Mouse (Mus musculus) R1 (cell line): ENCODE results near the gene Gtf3c1.

Experiments used
- DNase-seq: peaks from one replicate; pipeline ENCODE4 v3.0.0-alpha.2; 2018; ENCODE audit warnings: low read depth, low spot score

Gtf3c1 gene

DNA sequence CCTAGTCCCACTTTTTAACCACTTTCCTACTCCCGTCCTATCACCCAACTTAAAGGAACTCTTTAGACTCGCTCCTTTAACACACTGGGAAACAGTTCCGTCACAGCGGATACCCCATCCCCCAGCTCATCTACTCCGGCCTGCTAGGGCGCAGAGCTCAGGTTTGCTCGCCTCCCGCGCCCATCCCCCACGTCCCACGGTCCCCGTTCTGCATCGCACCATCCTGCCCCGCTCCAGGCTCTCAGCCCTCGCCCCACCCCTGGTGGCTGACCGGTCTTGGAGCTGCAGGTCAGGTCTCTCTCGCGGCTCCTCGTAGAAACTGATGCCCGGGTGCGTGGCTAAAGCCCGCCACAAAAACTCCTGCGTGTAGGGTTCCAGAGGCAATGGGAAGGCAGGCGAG lies 394 bp downstream of the Gtf3c1 start:
- DNase-seq, result no peak

DNA sequence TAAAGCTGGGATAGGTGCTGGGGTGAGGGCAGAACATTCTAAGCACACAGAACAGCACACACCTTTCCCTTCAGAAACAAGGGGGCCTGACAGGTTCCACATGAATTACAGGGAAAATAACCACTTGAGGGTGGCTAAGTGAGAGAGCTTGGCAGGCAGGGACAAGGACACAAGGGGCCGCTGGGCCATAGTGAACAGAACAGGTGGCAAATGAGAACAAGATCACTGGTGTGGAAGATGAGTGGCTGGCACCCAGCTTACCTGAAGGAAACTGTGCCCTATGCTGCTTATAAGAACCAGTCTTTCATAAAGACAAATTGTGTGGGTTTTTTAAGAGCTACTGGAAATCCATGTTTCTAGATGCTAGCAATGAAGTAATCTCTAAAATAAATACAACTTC lies 4.8 kb downstream of the Gtf3c1 start:
- DNase-seq, result no peak

DNA sequence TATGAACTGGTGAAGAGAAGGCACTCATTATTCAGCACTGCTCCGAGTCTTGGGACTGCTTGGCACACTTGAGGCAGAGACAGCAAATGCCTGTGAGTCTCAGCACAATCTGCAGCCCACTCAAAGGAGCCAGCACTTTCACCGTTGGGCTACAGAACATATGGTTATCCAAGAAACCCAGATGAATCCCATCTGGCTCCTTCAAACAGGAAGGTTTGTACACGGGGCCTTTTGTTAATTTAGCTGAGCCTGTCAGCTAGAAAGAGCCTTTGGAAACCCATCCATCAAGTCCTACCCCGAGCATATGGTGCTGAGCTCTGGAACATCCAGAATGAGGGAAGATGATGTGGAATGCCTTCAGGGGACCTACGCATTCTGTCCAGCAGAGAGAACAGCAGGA lies 13.5 kb downstream of the Gtf3c1 start:
- no peak for DNase-seq

DNA sequence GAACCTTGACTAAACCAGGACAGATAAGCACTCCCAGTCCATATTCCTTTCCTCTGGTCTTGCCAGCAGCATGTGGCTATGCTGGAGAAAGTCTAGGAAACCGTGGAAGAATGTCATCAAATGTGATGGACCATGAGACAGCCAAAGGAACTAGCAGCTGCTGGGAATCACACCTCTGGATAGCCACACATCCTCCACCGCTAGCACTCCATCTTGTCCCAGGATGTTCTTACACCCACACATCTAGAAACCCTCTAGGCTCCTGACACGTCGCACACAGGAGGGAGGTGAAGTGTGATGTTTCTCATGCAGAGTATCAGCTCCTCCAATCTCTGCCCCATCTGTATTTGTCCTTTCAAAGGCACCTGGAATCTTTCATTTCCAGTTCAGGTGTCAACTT lies 17.1 kb downstream of the Gtf3c1 start:
- DNase-seq, result no peak

DNA sequence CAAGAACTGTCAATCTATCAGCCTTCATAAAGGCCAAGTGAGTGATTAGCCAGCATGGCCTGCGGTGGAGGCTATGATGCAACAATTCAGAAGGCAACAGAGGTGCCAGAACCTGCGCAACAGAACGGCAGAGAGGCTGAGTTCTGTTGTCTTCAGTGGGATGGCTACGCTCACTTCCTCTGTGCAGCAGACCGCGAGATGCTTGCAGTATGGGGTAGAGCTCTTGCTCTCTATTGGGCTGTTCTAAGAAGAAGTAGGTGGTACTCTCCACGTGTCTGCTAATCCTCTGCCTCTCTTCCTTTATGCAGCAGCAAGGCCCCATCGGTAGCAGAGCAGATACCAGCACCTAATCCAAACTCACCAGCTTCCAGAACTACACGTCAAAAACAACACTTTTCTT lies 27.6 kb downstream of the Gtf3c1 start:
- DNase-seq, result no peak

DNA sequence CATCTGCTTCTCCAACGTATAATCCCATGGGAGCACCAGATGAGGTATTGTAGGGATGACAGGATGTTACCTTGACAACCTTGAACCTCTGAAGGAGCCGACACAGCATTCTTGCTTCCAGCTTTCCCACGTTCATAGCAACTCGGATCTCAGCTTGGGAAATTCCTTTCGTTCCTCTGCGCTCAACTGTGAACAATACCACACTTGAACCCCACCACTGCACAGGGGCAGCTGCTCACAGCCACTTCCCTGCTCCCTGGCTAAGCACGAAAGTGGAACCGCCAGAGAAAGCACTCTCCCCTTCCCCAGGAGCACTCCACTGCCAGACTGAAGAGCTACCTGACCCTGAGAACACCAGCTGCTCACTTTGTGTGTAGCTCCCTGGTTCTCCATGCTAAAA lies 28.8 kb downstream of the Gtf3c1 start:
- peak; percentile 15 for DNase-seq

DNA sequence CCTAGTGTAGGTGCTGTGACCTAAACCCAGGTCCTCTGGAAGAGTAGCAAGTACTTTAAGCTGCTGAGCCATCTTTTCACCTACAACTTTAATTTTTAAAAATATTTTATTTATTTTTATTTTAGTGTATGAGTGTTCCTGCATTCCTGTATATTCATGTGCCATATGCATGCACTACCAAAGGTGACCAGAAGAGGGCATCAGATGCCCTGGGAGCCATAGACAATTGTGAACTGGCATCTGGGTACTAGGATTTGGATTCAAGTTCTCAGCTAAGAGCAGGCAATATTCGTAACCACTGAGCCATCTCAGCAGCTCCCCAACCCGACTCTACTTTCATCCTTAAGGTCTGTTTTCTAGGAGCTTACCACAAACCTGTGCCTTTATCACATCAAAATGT lies 32.7 kb downstream of the Gtf3c1 start:
- peak; percentile 51 for DNase-seq

DNA sequence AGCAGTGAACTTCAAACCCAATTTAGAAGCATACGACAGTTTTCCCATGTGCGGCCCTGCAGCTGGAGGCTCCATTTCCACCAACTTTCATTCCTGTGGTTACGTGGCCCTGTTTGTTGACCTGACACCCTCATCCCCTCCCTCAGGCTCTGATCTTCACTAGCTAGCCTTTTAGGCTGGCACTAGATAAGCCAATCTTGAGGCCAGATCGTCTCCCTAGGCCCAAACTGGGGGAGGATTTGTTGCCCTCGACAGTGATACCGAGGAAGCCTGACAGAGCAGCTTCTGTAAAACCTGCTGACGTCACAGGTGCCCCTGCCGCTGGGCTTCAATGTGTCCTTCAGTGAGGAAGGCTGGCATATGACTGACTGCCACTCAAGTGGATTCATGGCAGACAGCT lies 36.2 kb downstream of the Gtf3c1 start:
- DNase-seq, result no peak

DNA sequence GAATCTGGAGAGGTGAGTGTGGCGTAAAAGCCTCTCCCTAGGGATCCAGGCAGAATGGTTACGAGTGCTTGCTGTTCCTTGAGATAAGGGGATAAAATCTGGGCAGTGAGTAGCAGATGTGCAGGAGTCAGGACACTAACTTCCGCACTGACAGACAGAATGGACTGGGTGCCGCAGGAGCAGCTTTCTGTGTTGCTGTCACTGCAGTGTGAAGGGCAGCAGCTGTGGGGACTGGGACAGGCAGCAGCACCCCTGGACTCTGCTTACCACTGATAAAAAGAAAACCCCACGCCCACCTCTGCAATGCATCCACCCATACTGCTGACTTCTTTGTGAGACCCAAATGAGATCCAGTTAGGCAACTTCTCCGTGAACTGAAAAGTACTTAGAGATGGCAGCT lies 36.7 kb downstream of the Gtf3c1 start:
- DNase-seq, result no peak

DNA sequence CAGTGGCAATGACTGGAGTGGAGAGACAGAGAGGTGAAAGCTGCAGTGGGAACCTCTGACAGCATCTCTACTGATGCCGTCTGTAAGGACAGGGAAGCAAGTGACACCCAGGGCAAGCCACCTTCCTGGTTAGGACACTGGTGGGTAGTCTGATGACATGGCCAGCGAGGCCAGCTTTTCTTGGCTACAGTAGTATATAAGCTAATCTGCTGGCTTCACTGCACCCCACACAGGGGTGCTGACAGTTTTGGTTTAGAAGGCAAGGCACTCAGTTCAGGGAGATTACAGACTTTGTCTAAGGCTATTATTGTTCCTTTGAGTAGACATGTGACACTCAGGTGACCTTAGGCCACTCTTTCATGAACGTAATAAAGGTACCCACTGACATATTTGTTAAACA lies 43.9 kb downstream of the Gtf3c1 start:
- DNase-seq, result no peak

DNA sequence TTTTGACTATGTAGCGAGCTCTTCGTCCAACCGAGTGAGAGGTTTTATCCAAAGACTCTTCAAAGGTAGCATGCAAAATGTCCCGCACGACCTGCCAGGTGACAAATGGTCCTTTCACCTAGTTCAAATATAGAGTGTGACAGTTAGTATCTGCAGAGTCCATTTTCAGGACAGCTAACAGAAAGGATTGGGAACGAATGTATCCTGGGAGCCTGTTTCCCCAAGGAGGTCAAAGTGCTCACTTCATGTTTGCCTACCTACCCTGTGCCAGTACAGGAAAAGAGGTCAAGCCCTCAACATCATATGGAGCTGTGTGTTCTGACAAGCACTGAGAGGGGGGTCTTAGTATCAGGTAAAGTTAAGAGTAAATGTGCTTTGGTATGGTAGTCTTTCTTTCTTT lies 50.1 kb downstream of the Gtf3c1 start:
- DNase-seq, result no peak

DNA sequence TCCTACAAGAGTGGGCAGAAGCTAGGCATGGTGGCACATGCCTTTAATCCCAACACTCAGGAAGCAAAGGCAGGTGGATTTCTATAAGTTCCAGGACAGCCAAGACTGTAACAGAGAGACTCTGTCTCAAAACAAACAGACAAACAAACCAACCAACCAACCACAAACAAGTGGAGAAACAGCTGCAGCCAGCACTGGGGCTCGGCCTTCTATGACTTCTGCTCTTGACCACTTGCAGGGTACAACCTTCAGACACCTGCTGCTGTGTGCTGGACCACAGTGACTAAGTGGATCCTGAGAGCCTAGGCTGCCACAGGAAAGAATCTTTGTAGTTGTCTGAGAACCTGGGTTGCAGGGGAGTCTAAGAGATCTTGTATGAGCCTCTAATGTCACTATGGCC lies 58.6 kb downstream of the Gtf3c1 start:
- DNase-seq, result no peak

DNA sequence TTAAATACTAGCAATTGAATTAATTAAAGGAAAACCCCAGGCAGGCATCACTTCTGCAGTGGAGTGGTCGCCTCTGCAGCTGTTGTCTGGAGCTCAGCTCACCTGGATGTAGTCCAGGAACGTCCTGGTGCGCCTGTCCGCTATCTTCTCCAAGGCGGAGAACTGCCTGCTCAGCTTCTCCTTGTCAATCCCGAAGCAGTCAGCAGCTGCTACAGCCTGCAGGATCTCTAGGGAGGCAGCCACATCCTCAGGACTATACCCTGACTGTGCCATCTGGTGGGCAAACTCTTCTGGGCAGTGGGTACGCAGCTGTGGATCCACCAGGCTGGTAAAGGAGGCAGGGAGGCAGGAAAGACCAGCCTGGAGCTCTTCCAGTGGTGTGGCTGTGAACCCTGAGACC lies 62.2 kb downstream of the Gtf3c1 start:
- no peak for DNase-seq

DNA sequence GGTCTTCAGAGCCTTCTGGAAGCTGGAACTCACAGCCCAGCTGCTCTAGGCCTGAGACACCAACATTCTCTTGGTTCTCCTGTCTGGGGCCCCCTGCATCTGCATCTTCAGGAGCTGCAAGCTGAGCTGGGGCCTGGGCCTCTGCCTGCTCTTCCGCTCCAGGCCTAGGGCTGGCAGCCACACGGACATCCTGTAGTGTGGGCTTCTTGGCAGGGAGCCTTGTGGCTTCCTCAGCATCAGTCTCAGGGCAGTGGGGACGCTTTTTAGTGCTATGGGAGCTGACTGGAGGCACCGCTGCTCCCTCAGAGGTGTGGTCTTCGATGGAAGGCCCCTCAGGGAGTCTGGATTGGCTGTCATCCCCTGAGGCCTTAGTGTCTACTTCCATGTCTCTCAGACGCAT lies 63.7 kb downstream of the Gtf3c1 start:
- no peak for DNase-seq

DNA sequence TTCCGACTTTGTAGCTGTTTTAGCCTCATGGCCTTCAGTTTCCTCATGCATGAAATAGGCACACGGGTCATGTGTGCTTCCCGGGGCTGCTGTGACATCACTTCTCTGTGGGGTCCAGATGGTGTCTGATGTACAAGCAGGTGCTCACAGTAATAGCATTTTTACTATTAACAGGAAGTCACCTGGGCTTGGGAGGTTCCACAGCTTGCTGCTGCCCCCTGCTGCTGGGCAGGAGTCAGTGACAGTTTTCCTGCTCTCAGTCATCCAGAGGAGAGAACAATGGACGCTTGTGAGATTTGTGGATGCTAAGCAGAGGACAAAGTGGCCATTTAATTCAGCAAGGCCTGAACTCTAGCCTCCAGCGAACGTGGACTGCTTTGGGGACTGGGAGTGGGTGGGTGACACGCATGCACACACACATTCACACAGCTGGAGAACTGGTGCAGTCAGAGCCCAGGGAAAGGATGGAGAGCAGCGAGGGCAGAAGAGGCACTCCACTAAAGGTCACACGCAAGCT lies 68.7 kb downstream of the Gtf3c1 start:
- peak; percentile 56 for DNase-seq

DNA sequence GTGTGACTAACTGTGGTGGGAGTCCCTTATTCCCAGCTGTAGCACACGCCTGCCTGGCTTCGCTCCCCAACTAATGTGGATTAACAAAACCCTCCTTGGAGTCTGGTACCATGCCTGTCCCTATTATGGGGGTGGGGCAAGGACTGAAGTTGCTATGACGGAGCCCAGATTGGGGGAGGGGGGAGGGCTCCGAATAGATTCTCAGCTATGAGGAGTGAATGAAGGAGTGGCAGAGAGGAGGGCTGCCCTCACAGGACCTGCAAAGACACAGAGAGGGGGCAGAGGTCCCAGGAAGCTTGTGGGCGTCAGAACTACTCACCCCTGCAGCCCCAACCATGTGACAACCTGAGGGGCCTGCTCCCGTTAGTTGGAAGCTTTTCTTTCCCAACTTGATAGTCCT lies 69.2 kb downstream of the Gtf3c1 start:
- no peak for DNase-seq

DNA sequence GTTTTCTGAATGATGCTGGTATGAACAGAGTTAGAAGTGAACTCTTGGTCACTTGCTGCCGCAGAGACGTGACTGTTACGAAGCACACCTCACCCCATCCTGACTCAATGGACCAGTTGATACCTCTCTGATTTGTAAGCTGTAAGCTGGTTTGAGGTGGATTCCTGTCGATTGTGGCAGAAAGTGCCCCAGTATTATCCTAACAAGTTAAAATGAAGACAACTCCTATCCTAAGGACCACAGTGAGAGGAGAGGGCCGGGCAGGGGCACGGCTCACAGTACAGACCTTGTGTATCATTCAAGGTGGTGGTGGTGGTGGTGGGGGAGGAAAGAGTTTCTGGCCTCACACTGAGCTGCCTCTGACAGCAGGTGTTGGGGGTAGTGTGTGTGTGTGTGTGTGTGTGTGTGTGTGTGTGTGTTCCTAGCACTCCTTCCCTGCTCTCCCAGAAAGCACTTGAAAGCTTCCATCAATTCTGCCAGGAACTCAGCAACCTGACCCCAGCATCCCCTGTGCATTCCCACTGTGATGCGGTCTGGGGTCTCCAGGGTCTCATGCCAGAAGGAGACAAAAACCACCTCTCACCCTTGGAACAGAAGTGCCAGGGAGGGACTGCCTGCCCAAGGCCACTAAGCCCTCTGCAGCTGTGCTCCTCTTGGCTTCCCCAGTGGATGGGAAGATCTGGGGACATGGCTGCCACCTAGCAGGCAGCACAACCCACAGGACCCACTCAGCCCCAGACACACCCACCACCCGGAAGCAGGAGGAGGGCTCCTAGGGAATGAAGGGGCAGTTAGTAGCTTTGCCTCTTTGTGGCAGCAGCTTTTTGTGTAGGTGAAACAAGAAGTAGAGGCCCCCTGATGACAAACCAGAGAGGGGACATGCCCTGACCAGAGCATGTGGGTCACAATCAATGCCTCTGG lies 70.1 kb downstream of the Gtf3c1 start:
- no peak for DNase-seq

DNA sequence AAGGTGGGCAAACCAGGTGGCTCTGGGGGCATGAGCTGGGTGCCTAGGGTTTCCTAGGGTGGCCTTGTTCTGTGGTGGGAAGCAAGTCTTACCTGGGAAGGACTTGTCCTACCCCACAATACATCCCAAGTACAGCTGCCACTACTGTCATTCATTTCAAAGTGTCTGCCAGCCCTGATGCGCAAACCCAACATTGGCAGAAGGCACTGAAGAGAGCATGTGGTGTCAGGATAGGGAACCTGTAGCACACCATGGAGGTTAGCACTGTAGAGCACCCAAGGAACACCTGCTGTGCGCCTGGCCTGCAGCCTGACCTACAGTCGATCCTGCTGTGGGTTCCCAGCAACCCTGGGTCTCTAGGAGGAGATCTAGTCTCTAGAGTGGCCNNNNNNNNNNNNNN lies 76.6 kb downstream of the Gtf3c1 start:
- no peak for DNase-seq

DNA sequence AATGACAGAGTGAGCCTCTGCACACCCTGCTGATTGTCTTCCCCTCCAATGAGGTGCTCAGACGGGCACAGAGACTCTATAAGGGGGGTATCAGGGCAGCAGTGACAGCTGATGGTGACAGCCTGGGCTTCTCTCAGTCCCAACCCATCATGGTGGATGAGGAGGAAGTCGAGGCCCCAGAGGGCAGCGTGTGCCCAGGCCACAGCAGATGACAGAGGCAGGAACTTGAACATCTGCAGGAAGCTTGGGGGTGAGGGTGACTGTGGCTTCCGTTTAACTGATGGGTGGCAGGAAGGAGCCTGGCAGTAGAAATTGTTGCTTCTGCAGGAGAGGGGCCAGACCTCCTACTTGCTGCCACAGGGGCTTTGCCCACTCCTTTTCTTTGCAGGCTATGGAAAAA lies 77.3 kb downstream of the Gtf3c1 start:
- no peak for DNase-seq

DNA sequence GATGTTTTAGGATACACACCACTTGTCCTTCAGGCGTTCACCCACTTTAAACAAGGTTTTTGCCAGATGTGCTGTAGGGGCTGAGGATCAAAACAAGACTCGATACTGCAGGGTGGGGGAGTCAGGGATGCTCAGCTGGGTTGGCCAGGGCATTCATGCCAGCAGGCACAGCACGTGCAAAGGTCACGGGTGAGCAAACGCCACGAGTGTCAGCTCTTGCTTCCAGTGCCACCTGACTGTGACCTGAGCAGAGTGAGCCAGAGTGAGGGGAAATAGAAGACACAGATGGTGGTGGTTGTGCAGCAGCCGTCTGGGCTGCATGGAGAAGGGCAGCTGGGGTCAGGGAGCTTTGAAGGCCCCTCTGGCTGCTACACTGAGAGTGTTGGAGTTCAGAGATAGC lies 81.8 kb downstream of the Gtf3c1 start:
- no peak for DNase-seq

DNA sequence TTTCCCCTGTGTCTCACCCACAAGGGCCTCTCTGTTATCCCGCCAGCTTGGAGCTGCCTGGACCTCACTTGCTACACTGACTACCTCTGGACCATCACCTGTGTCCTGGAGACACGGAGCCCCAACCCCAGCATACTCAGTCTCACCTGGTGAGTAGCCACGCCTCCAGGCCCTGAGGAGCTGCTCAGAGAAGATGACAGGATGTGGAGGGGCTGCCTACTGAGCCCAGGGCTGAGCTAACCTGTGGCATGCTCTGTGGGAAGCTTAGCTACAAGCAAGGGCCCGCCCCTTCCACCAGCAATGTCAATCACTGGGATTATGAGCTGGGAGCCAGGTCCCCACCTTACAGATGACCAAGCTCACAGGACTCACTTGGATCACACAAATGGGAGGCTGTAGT lies 82.4 kb downstream of the Gtf3c1 start:
- DNase-seq, result no peak

DNA sequence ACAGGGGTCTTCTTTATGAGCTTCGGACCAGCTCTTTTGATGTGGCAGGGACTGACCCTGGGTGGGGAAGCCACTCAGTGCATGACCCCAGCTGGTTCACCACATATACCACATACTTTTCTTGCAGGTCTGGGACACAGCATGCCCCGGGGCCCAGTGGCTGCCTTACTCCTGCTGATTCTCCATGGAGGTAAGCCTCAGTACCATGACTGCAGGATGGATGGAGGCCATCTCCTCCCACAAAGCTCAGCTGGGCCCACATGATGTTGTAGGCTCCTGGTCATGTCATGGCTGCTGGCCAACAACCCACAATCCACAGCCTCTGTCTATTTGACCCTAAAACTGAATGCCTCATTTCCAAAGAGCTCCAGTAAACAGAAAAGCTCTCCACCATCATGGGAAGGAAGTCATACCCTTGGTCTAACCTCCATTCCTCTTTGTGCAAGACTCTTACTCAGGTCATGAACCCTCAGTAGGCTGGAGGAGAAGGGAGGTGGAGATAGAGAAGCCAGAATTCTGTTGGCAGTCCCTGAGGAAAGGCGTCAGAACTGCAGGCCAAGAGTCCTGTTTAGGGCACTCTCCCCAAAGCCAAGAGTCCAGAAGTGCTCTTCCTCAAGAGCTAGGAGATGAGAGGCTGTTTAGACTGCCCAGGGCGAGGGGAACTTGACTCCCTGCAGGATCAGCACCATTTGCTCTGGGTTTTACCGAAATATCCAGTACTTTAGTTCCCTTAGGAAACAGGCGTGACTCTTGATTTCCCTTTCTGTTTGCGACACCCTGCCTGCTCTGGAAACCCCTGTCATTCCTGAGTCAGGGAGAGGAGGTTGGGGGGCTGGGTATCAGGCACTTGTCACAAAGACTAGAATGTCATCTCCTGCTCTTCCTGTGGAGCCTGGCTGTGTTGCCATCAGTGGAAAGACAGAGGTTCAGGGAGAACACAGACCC lies 84.6 kb downstream of the Gtf3c1 start:
- DNase-seq, result no peak

DNA sequence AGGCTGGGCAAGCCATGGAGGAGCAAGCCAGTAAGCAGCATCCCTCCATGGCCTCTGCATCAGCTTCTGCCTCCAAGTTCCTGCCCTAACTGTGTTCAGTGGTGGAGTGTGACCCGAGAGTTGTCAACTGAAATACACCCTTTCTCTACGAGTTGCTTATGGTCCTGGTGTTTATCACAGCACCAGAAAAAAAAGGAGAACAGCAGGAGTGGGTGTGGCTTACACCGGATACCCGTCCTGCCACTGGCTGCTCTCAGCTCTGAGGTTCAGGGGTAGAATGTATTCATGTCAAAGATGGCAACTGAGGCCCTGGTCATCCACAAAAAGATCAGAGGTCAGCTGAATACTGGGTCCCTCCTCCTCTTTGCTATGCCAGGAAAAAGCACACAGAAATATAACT lies 87.5 kb downstream of the Gtf3c1 start:
- DNase-seq, result no peak
